In genomic region chr1:134196386-134196785, GRCm38 (mm10) we compare ENCODE assay signal across 8 mouse cellular contexts. TPM values are rescaled to one million over a fixed set of nuclear protein-coding genes. Genes with fewer than 3 reads are reported as not detected.
DNase-seq lines count a peak whose midpoint lies in the region; ATAC-seq and TF ChIP-seq lines count a peak whose summit lies in the region.

No protein-coding gene starts in this region.

- ATAC-seq in heart, embryonic 12.5 days (ENCODE audit: insufficient number of reproducible peaks, low FRiP score), result no peak
- ATAC-seq in lung, embryonic 14.5 days (ENCODE audit: insufficient read depth), result no peak

- peak; percentile 71 for TF ChIP-seq CTCF in lung, embryonic 14.5 days (IDR thresholded peaks at IDR 0.05; ENCODE audit: low read depth)

- WGBS in heart, embryonic 12.5 days, result 63% methylated on average over 4 of the region's 4 CpGs
- 61% methylated on average over 4 of the region's 4 CpGs for WGBS in lung, embryonic 14.5 days

- DNase-seq in B cell, adult 2 months, result peak; percentile 86 to 89
- DNase-seq in R1 (ENCODE audit: low read depth, low spot score), result peak; percentile 68
- peak; percentile 73 for DNase-seq in cerebellum, postnatal 36 days
- peak; percentile 91 for DNase-seq in layer of hippocampus, adult 11-12 months (ENCODE audit: low spot score)
- peak; percentile 46 for DNase-seq in lung, embryonic 14.5 days
- peak; percentile 76 for DNase-seq in right cerebral cortex, postnatal 14 days
- peak; percentile 23 for DNase-seq in urinary bladder, postnatal 10 days (ENCODE audit: low spot score)

- no peak overlapping the region for H3K9ac ChIP-seq in heart, embryonic 12.5 days
- no peak overlapping the region for H3K9ac ChIP-seq in lung, embryonic 14.5 days

- H3K4me3 ChIP-seq in heart, embryonic 12.5 days, result no peak overlapping the region
- H3K4me3 ChIP-seq in lung, embryonic 14.5 days (ENCODE audit: low read depth, low read length), result no peak overlapping the region

- H3K4me1 ChIP-seq in heart, embryonic 12.5 days (replicated peaks), result peaks cover 39% of the 10 kb centered on the region
- peaks cover 5% of the 10 kb centered on the region; the same call in 1 of the 2 replicates for H3K4me1 ChIP-seq in lung, embryonic 14.5 days (ENCODE audit: insufficient read depth)

- H3K9me3 ChIP-seq in heart, embryonic 12.5 days (replicated peaks), result no peaks in the 10 kb centered on the region
- no peaks in the 10 kb centered on the region for H3K9me3 ChIP-seq in lung, embryonic 14.5 days (ENCODE audit: low read depth, low read length)

- H3K36me3 ChIP-seq in heart, embryonic 12.5 days, result no peaks in the 10 kb centered on the region
- no peaks in the 10 kb centered on the region for H3K36me3 ChIP-seq in lung, embryonic 14.5 days (ENCODE audit: insufficient read depth)

- peaks cover 10% of the 10 kb centered on the region; the same call in 1 of the 2 replicates for H3K27me3 ChIP-seq in heart, embryonic 12.5 days (replicated peaks)
- H3K27me3 ChIP-seq in lung, embryonic 14.5 days (ENCODE audit: insufficient read depth, low read length), result no peaks in the 10 kb centered on the region

- peak overlapping the region; percentile 76; the same call in 1 of the 2 replicates for H3K27ac ChIP-seq in heart, embryonic 12.5 days (ENCODE audit: poor library complexity, severe bottlenecking)
- no peak overlapping the region for H3K27ac ChIP-seq in lung, embryonic 14.5 days (ENCODE audit: low read depth)

- H3K4me2 ChIP-seq in heart, embryonic 12.5 days, result peak overlapping the region; percentile 25; the same call in 1 of the 2 replicates
- H3K4me2 ChIP-seq in lung, embryonic 14.5 days, result no peak overlapping the region

RNA-seq across cellular contexts. Expression of gene Mybph, which starts 3.1 kb away (rescaled TPM):
- polyA plus RNA-seq in heart, embryonic 12.5 days (2016; fragmentation: Nextera tagmentation; extraction: Ambion mirVana), result 0.39 and 0.54 TPM in 2 replicates
- polyA plus RNA-seq in lung, embryonic 14.5 days (2014; fragmentation: Nextera tagmentation; extraction: Ambion mirVana), result not detected in 2 replicates

RNA-seq across cellular contexts. Expression of gene Chil1, which starts 14.4 kb away (rescaled TPM):
- polyA plus RNA-seq in heart, embryonic 12.5 days (2016; fragmentation: Nextera tagmentation; extraction: Ambion mirVana), result 1.2 and 1.3 TPM in 2 replicates
- 0.54 TPM in 1 of 2 replicates, not detected in the other for polyA plus RNA-seq in lung, embryonic 14.5 days (2014; fragmentation: Nextera tagmentation; extraction: Ambion mirVana)

RNA-seq across cellular contexts. Expression of gene Adora1, which starts 38.8 kb away (rescaled TPM):
- polyA plus RNA-seq in heart, embryonic 12.5 days (2016; fragmentation: Nextera tagmentation; extraction: Ambion mirVana), result 7.3 and 9.3 TPM in 2 replicates
- 0.30 and 0.92 TPM in 2 replicates for polyA plus RNA-seq in lung, embryonic 14.5 days (2014; fragmentation: Nextera tagmentation; extraction: Ambion mirVana)

Comparison
In these comparisons a context has a peak if more than half of its experiments do, and no peak if none do; other contexts are left out.
1. DNase-seq: peak in every context shown above with its lines; median percentile 91 in layer of hippocampus, adult 11-12 months; 88 in B cell, adult 2 months; 76 in right cerebral cortex, postnatal 14 days; 73 in cerebellum, postnatal 36 days; 68 in R1; 46 in lung, embryonic 14.5 days; 23 in urinary bladder, postnatal 10 days.